ENCODE assay signal across 9 mouse cellular contexts in the genomic region with DNA sequence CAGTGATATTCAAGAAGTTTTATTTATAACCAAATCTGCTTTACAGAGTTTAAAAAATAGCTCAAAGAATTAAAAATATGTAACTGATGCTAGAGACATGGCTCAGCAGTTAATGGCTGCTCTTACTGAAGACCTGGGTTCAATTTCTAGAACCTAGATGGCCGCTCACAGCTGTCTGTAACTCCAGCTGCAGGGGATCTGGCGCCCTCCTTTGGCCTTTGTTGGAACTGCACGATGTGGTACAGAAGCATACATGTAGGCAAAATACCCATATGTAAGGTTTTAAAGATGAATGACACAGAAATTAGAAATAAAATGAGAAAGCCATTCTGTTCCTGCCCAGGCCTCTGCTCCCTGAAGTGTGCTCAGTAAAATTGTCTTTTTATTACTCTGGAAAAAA. TPM values are rescaled to one million over a fixed set of nuclear protein-coding genes. Genes with fewer than 3 reads are reported as not detected.
DNase-seq lines count a peak whose midpoint lies in the region; ATAC-seq lines count a peak whose summit lies in the region.
"Had no signal": no experiment of that assay in that cellular context is flagged by ENCODE, and none has a peak within 500 bp of the region (broad histone marks: within the 10 kb centered on the region; RNA-seq: fewer than 3 reads in every experiment).

No protein-coding gene starts in this region.

- no peaks in the 10 kb centered on the region for H3K36me3 ChIP-seq in intestine, embryonic 14.5 days (ENCODE audit: control insufficient read depth, insufficient read depth, low read length)
- no peaks in the 10 kb centered on the region for H3K36me3 ChIP-seq in intestine, embryonic 15.5 days
- no peaks in the 10 kb centered on the region for H3K36me3 ChIP-seq in heart, embryonic 10.5 days

- H3K27ac ChIP-seq in intestine, embryonic 14.5 days (ENCODE audit: low read depth) = no peak overlapping the region
- no peak overlapping the region for H3K27ac ChIP-seq in intestine, embryonic 15.5 days
- no peak overlapping the region for H3K27ac ChIP-seq in heart, embryonic 10.5 days

- no peak for ATAC-seq in intestine, embryonic 14.5 days (replicated peaks; ENCODE audit: low FRiP score, low TSS enrichment, low read depth)
- no peak for ATAC-seq in intestine, embryonic 15.5 days

- H3K9ac ChIP-seq in intestine, embryonic 14.5 days (ENCODE audit: low read length) = no peak overlapping the region
- H3K9ac ChIP-seq in intestine, embryonic 15.5 days = no peak overlapping the region

- H3K4me1 ChIP-seq in intestine, embryonic 14.5 days (replicated peaks; ENCODE audit: control insufficient read depth, insufficient read depth, low read length) = no peaks in the 10 kb centered on the region
- H3K4me1 ChIP-seq in intestine, embryonic 15.5 days (replicated peaks) = no peaks in the 10 kb centered on the region
- no peaks in the 10 kb centered on the region for H3K4me1 ChIP-seq in heart, embryonic 10.5 days

- peak; percentile 88 for DNase-seq in intestine, embryonic 14.5 days (ENCODE audit: low spot score)
- peak; percentile 58 for DNase-seq in MN1 (ENCODE audit: low spot score)
- DNase-seq in cerebellum, postnatal 25 days = peak; percentile 17 to 44
- peak; percentile 79 for DNase-seq in heart, embryonic 10.5 days (ENCODE audit: low spot score)
- DNase-seq in layer of hippocampus, postnatal 36 days = peak; percentile 13 to 14
- DNase-seq in mesoderm, embryonic 11.5 days (ENCODE audit: low read depth, low spot score) = peak; percentile 69
- peak; percentile 36 to 42 for DNase-seq in thymus, adult 18-20 months

- H3K4me3 ChIP-seq in intestine, embryonic 14.5 days (ENCODE audit: low read depth, low read length) = no peak overlapping the region
- no peak overlapping the region for H3K4me3 ChIP-seq in intestine, embryonic 15.5 days (replicated peaks)
- H3K4me3 ChIP-seq in heart, embryonic 10.5 days = no peak overlapping the region
- H3K4me3 ChIP-seq: myocyte had no signal

- 13% methylated on average over 3 of the region's 3 CpGs for WGBS in intestine, embryonic 14.5 days
- WGBS in intestine, embryonic 15.5 days = 11% methylated on average over 3 of the region's 3 CpGs
- WGBS in heart, embryonic 10.5 days = 4% methylated on average over 3 of the region's 3 CpGs

- no peaks in the 10 kb centered on the region for H3K9me3 ChIP-seq in intestine, embryonic 14.5 days (ENCODE audit: control insufficient read depth, low read length)
- H3K9me3 ChIP-seq in intestine, embryonic 15.5 days = no peaks in the 10 kb centered on the region
- no peaks in the 10 kb centered on the region for H3K9me3 ChIP-seq in heart, embryonic 10.5 days

- no peak overlapping the region for H3K4me2 ChIP-seq in intestine, embryonic 14.5 days (ENCODE audit: low read length)
- no peak overlapping the region for H3K4me2 ChIP-seq in intestine, embryonic 15.5 days (replicated peaks)

- H3K27me3 ChIP-seq in intestine, embryonic 14.5 days (replicated peaks; ENCODE audit: control insufficient read depth, insufficient read depth, low read length) = no peaks in the 10 kb centered on the region
- H3K27me3 ChIP-seq in intestine, embryonic 15.5 days (replicated peaks) = no peaks in the 10 kb centered on the region
- no peaks in the 10 kb centered on the region for H3K27me3 ChIP-seq in heart, embryonic 10.5 days (ENCODE audit: insufficient read depth, poor library complexity, severe bottlenecking)

RNA-seq across cellular contexts. Expression of gene Ero1lb, which starts 23.3 kb away (rescaled TPM):
- polyA plus RNA-seq in intestine, embryonic 14.5 days (2014; fragmentation: Nextera tagmentation; extraction: Ambion mirVana) = 5.7 and 6.7 TPM in 2 replicates
- 8.4 and 13.4 TPM in 2 replicates for polyA plus RNA-seq in intestine, embryonic 15.5 days (2015; fragmentation: Nextera tagmentation; extraction: Ambion mirVana)
- 5.6 and 6.5 TPM in 2 replicates for polyA plus RNA-seq in heart, embryonic 10.5 days (2016; fragmentation: Nextera tagmentation; extraction: Ambion mirVana)
- total RNA-seq in layer of hippocampus, postnatal 36 days (2021) = 10 to 100 TPM; 15.8 to 18.5 TPM

Comparison
In these comparisons a context has a peak if more than half of its experiments do, and no peak if none do; other contexts are left out.
1. DNase-seq: peak in every context shown above with its lines; median percentile 88 in intestine, embryonic 14.5 days; 79 in heart, embryonic 10.5 days; 69 in mesoderm, embryonic 11.5 days; 58 in MN1; 39 in thymus, adult 18-20 months; 30 in cerebellum, postnatal 25 days; 14 in layer of hippocampus, postnatal 36 days.